Mouse (Mus musculus) gastrocnemius, adult 2 months (tissue): ENCODE measurements around the gene Crhr1. TPM values are rescaled to one million over a fixed set of nuclear protein-coding genes. Genes with fewer than 3 reads are reported as not detected.

Experiments
- DNase-seq: peaks from one replicate; pipeline ENCODE4 v3.0.0; 2022
- H3K27ac ChIP-seq: fragments of 200-600 bp; 2 replicates; pipeline ENCODE4 v1.8.1; 2022; ENCODE audit warnings: mild to moderate bottlenecking
- H3K4me3 ChIP-seq: fragments of 200-600 bp; 2 replicates; pipeline ENCODE4 v1.8.1; 2022; ENCODE audit warnings: mild to moderate bottlenecking, moderate library complexity
- CTCF ChIP-seq: fragments of 200-600 bp; IDR thresholded peaks from 2 replicates; pipeline ENCODE4 v1.8.1; 2022; ENCODE audit warnings: antibody characterized with exemption, mild to moderate bottlenecking, moderate library complexity
- intact Hi-C: fragments of 180-260 bp; cut with DNase I; formaldehyde crosslinking; loops from one replicate; pipeline ENCODE4 v1.15.1; 2025
- total RNA-seq, 2 experiments: library from RNA; stranded (reverse); gene quantifications; 2 replicates each; pipeline ENCODE4 v1.2.3; 2021

Crhr1 gene
- total RNA-seq, 2 experiments from 2014 or later: not detected

DNA sequence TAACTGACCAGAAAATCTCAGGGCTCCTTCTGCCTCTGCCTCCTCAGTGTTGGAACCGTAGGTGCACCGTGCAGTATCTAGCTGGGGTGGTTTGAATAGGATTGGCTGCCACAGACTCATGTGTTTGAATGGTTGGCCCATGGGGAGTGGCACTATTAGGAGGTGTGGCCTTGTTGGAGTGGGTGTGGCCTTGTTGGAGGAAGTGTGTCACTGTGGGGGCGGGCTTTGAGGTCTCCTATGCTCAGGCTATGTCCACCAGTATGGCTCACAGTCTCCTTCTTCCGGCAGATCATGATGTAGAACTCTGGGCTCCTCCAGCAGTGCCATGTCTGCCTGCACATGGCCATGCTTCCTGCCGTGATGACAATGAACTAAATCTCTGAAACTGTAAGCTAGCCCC, 89.1 kb downstream of the Crhr1 start:
- TF ChIP-seq CTCF: no peak
- Histone ChIP-seq H3K27ac (no peak overlapping the region), H3K4me3 (no peak overlapping the region)
- DNase-seq: no peak
- intact Hi-C loops: no loop called here

DNA sequence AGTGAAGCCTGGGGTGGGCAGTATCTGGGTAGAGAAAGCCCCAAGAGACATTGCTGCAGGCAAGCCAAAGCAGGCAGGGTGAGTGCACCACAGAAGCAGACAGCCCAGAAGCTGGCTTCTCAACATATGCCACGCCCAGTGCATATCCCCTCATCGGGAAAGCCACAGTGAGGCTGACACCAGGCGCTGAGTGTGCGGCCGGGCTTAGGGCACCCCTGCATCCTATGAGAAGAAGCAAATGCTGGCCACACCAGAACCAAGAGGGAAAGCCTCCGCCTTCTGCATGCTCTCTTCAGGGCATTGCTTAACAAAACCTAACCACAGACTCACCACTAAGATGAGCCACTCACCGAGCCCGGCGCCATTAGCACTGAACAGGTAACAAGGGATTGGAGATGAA, 90.6 kb downstream of the Crhr1 start:
- no peak for DNase-seq
- H3K27ac ChIP-seq: no peak overlapping the region
- TF ChIP-seq CTCF: no peak
- H3K4me3 ChIP-seq: no peak overlapping the region
- intact Hi-C loops: no loop called here

Other genes starting within 250 kb of the Crhr1 start
- gene Nsf, start 178.8 kb upstream of the Crhr1 start, total RNA-seq: 10 to 100 TPM; 20.0 to 24.6 TPM
- gene Arf2, start 166.1 kb upstream of the Crhr1 start, total RNA-seq: 10 to 100 TPM; 14.3 to 23.3 TPM
- not detected for gene Sppl2c, start 53.5 kb downstream of the Crhr1 start, total RNA-seq
- 10 to 100 TPM; 66.3 to 79.2 TPM for gene Mapt, start 98.5 kb downstream of the Crhr1 start, total RNA-seq